Mouse (Mus musculus): ENCODE measurements around the gene Pofut1. TPM values are rescaled to one million over a fixed set of nuclear protein-coding genes. Genes with fewer than 3 reads are reported as not detected.

Gene Pofut1
- 8.8 and 9.2 TPM in 2 replicates for polyA plus RNA-seq (2015; fragmentation: Nextera tagmentation; extraction: Ambion mirVana)

DNA sequence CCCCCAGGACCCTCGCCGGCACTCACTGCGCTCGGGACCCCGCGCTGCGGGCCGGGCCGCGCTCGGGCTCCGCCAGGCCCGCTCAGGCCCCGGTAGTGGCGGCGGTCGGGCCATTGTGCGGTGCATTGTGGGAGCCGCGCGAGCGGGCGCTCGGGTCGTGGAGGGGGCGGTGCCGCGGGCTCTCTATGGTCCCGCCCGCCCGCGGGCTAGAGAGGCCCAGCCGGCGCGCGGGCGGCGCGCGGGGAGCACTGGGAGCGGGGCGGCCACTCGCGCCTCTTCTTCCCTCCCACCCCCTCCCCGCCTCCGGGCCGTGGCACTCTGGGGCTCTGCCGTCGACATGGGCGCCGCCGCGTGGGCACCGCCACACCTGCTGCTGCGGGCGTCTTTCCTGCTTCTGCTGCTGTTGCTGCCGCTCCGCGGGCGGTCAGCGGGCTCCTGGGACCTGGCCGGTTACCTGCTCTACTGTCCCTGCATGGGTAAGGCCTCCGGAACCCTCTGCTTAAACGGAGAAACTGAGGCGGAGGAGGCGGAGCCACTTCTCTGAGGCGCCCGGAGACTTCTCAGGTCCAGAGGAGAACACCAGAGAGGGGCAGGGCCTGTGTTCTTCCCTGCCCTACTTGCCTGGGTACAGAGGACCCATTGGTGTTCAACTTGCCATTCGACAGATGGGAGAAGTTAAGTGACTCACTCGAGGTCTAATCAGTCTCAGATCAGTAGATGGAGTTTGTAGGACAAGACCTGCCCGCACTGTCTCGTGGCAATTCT is at the start of gene Pofut1, which contains the start of gene Plagl2:
Pofut1 (plus strand) TSS at position 284 of the 765 bp plus-strand sequence.
Plagl2 (minus strand) TSS at position 177 of the 765 bp plus-strand sequence.
- WGBS: under 1% methylated on average over 48 of the region's 72 CpGs

DNA sequence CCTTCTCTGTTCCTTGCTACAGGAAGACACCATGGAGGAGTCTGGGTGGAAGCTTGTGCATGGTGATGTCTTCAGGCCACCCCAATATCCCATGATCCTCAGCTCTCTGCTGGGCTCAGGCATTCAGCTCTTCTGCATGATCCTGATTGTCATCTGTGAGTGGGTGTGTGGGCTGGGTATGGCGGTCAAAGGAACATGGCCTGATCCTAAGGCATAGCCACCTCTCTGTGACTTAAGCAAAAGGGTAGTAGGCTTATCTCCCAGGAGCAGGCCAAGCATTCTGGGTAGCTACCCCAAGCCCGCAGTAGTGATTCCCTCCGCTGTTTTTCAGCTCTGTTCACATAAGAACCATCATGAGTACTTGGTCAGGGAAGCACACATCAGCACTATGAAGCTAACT is 47.1 kb upstream of the Pofut1 start:
- Histone ChIP-seq H3K9ac (no peak overlapping the region), H3K4me2 (replicated peaks) (no peak overlapping the region), H3K27me3 (no peaks in the 10 kb centered on the region), H3K9me3 (no peaks in the 10 kb centered on the region), H3K4me3 (no peak overlapping the region), H3K4me1 (no peaks in the 10 kb centered on the region), H3K36me3 (peaks cover 85% of the 10 kb centered on the region), H3K27ac (no peak overlapping the region)
- 97% methylated on average over 3 of the region's 3 CpGs for WGBS
- no peak for ATAC-seq (ENCODE audit: low FRiP score, low read depth)

More for the DNA sequence above, at the start of gene Pofut1, which contains the start of gene Plagl2:
- Histone ChIP-seq H3K27ac (peak within 1 kb of the TSS; percentile 93), H3K9me3 (no peaks in the 10 kb centered on the region), H3K27me3 (no peaks in the 10 kb centered on the region), H3K4me3 (peak within 1 kb of the TSS; percentile 98), H3K4me2 (replicated peaks) (peak within 1 kb of the TSS; percentile 96), H3K4me1 (peaks cover 43% of the 10 kb centered on the region), H3K36me3 (peaks cover 35% of the 10 kb centered on the region), H3K9ac (peak within 1 kb of the TSS; percentile 98)
- ATAC-seq (ENCODE audit: low FRiP score, low read depth): peak; percentile 96

DNA sequence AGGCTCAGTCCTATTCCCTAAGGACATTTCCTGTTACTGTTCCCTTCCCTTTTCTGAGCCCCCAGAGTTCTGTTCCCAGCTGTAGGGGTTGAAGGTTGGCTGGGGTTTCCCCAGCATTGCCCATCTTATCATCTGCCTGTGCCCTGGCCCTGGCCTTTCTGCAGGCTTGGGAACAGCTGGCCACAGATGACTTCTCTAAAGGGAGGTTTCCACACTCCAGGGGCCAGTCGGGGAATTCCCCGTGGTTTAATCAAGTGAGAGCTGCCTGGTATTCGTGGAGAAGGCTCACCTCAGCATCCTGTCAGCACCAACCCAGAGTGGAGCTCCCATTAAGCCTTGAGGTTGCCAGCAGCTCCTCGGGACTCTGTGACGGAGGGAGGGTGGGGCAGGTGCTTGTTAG is 42.8 kb upstream of the Pofut1 start:
- 66% methylated on average over 5 of the region's 5 CpGs for WGBS
- Histone ChIP-seq H3K4me2 (replicated peaks) (no peak overlapping the region), H3K4me1 (no peaks in the 10 kb centered on the region), H3K36me3 (peaks cover 81% of the 10 kb centered on the region), H3K27ac (no peak overlapping the region), H3K9me3 (no peaks in the 10 kb centered on the region), H3K9ac (no peak overlapping the region), H3K27me3 (no peaks in the 10 kb centered on the region), H3K4me3 (no peak overlapping the region)
- ATAC-seq (ENCODE audit: low FRiP score, low read depth): no peak

DNA sequence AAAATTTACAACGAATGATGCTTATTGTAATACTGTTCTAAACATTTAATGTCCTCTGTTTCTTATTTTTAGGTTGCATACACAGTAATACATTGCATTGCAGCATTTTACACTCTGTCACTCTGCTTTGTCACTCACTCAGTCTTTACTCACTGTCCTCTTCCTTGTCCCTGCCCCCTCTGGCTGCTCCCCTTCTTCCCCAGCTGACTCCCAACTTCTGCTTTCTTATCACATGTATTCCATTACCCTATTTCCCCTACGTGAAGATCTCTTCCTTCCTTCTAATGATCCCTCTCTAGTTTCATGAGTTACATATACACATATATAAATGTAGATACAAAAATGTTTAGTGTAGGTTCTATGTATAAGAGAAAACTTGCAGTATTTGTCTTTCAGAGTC is 42.2 kb upstream of the Pofut1 start:
- 83% methylated on average over 2 of the region's 2 CpGs for WGBS
- ATAC-seq (ENCODE audit: low FRiP score, low read depth): no peak
- H3K4me2 ChIP-seq (replicated peaks): no peak overlapping the region

DNA sequence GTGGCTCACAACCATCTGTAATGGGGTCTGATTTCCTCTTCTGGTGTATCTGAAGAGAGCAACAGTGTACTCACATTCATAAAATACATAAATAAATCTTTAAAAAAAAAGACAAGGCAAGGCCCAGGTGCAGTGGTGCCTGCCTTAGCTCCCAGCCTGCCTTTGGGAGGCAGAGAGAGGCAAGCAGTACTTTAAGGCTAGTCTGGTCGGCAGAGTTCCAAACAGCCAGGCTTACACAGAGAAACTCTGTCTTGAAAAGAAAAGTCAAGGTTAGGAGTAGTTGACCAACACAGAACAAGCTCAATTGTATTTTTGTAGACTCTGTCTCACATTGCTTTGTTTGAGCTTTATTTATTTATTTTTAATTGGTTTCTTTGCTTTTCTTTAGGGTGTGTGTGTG is 38.6 kb upstream of the Pofut1 start:
- Histone ChIP-seq H3K4me2 (replicated peaks) (no peak overlapping the region), H3K27me3 (no peaks in the 10 kb centered on the region), H3K27ac (no peak overlapping the region), H3K4me1 (no peaks in the 10 kb centered on the region), H3K36me3 (peaks cover 88% of the 10 kb centered on the region), H3K9ac (no peak overlapping the region), H3K9me3 (no peaks in the 10 kb centered on the region), H3K4me3 (no peak overlapping the region)
- 84% methylated on average over 1 of the region's 1 CpGs for WGBS
- no peak for ATAC-seq (ENCODE audit: low FRiP score, low read depth)

More for the DNA sequence above, 42.2 kb upstream of the Pofut1 start:
- H3K4me3 ChIP-seq: no peak overlapping the region
- H3K4me1 ChIP-seq: no peaks in the 10 kb centered on the region
- H3K9me3 ChIP-seq: no peaks in the 10 kb centered on the region
- no peak overlapping the region for H3K27ac ChIP-seq
- H3K9ac ChIP-seq: no peak overlapping the region
- no peaks in the 10 kb centered on the region for H3K27me3 ChIP-seq
- H3K36me3 ChIP-seq: peaks cover 84% of the 10 kb centered on the region

DNA sequence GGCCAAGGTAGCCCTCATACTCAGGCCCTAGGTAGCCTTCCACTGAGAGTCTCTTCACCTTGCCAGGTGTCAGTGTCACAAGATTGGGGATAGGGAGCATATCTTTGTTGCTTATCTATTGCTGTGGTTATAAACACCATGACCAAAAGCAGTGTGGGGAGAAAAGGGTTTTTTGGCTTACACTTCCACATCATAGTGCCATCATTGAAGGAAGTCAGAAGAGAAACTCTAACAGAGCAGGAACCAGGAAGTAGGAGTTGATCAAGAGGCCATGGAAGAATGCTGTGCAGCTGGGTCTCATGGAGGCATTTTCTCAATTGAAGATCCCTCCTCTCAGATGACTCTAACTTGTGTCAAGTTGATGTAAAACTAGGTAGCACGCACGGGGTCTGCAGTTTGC is 33.2 kb upstream of the Pofut1 start:
- WGBS: 94% methylated on average over 2 of the region's 2 CpGs
- no peaks in the 10 kb centered on the region for H3K9me3 ChIP-seq
- H3K36me3 ChIP-seq: peaks cover 80% of the 10 kb centered on the region
- no peak overlapping the region for H3K4me3 ChIP-seq
- no peaks in the 10 kb centered on the region for H3K4me1 ChIP-seq
- H3K4me2 ChIP-seq (replicated peaks): no peak overlapping the region
- no peak overlapping the region for H3K27ac ChIP-seq
- no peak for ATAC-seq (ENCODE audit: low FRiP score, low read depth)
- H3K9ac ChIP-seq: no peak overlapping the region
- no peaks in the 10 kb centered on the region for H3K27me3 ChIP-seq

DNA sequence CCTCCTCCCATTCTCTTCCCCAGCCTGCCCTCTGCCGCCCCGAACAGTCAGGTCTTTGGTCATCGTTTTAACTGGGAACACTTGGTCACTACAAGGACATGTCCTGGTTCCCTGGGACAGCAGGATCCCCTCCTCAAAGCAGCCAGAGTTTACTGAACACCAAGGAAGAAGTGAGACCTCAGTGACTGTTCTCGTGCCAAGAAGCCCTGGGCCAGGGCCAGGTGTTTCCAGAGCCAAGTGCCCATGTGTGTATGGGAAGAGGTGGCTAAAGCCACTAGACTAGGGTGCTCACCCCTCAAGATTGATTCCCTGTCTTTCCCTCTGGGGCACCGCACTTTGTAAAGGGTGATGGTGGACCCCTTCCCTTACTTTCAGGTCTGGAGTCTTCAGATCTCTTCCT is 32.0 kb upstream of the Pofut1 start:
- H3K4me1 ChIP-seq: no peaks in the 10 kb centered on the region
- H3K4me2 ChIP-seq (replicated peaks): no peak overlapping the region
- WGBS: 92% methylated on average over 5 of the region's 5 CpGs
- H3K27me3 ChIP-seq: no peaks in the 10 kb centered on the region
- H3K27ac ChIP-seq: no peak overlapping the region
- H3K4me3 ChIP-seq: no peak overlapping the region
- no peak for ATAC-seq (ENCODE audit: low FRiP score, low read depth)
- no peak overlapping the region for H3K9ac ChIP-seq
- peaks cover 71% of the 10 kb centered on the region for H3K36me3 ChIP-seq
- no peaks in the 10 kb centered on the region for H3K9me3 ChIP-seq

DNA sequence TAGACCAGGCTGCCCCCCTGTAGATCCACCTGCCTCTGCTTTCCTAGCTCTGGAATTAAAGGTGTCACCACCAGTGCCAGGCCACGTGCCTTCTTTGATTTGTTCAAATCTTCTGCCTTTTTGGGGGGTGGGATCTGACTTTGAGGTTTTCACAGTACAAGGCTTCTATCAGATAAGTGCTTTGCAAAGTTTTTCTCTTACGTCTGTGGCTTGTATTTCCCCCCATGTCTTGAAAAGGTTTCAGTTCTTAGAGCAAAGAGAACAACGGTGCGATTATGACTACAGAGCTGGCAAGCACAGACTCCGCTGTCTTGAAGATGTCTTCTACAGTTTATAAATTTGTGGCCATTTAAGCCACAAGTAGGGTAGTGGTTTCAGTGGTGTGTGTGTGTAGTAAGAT is 29.9 kb upstream of the Pofut1 start:
- no peak overlapping the region for H3K9ac ChIP-seq
- no peaks in the 10 kb centered on the region for H3K27me3 ChIP-seq
- H3K9me3 ChIP-seq: no peaks in the 10 kb centered on the region
- H3K4me2 ChIP-seq (replicated peaks): no peak overlapping the region
- peaks cover 49% of the 10 kb centered on the region for H3K36me3 ChIP-seq
- no peak overlapping the region for H3K4me3 ChIP-seq
- no peaks in the 10 kb centered on the region for H3K4me1 ChIP-seq
- WGBS: 91% methylated on average over 5 of the region's 5 CpGs
- ATAC-seq (ENCODE audit: low FRiP score, low read depth): no peak
- H3K27ac ChIP-seq: no peak overlapping the region

DNA sequence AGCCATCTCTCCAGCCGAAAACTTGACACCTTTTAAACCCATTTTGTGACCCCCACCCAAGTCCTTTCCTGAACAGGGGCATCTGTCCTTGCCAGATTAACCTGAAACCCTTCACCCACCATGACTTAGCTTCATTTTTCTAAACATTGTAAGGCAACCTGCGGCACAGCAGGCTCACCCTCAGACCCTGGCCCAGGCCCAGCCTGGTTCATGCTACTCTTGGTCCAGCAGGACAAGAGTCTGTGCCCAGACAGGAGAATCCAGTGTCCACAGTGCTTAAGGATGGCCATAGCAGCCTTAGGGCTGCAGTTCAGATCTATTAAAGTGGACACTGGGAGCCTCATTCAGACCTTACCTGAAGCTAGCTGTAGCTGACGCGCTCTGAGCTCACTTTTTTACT is 28.0 kb upstream of the Pofut1 start:
- WGBS: 81% methylated on average over 4 of the region's 4 CpGs
- Histone ChIP-seq H3K27me3 (no peaks in the 10 kb centered on the region), H3K36me3 (peaks cover 30% of the 10 kb centered on the region), H3K4me3 (no peak overlapping the region), H3K4me2 (replicated peaks) (no peak overlapping the region), H3K27ac (no peak overlapping the region), H3K4me1 (no peaks in the 10 kb centered on the region), H3K9me3 (no peaks in the 10 kb centered on the region), H3K9ac (no peak overlapping the region)
- ATAC-seq (ENCODE audit: low FRiP score, low read depth): no peak

DNA sequence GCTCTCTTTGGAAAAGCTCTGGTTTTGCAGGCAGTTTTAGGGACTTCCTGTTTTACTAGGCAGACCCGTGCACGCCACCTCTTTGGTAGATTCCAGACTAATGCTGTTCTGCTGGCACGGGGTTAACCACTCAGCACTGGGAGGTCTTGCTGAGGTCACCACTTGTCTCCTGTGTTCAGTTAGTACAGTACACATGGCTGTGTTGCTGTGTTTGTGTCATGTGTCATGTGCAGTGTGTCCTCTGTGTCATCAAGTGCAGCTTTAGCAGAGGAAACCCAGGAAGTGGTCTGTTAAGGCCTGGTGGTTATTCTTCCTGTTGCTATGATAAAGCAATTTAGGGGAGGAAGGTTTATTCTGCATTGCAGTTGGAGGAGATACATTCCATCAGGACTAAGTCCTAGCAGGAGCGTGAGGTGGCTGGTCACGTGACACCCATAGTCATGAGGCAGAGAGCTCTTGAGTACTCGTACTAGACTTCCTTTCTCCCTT is 26.5 kb upstream of the Pofut1 start:
- Histone ChIP-seq H3K27ac (no peak overlapping the region), H3K4me2 (replicated peaks) (no peak overlapping the region), H3K4me1 (no peaks in the 10 kb centered on the region), H3K27me3 (no peaks in the 10 kb centered on the region), H3K4me3 (no peak overlapping the region), H3K36me3 (peaks cover 16% of the 10 kb centered on the region), H3K9me3 (no peaks in the 10 kb centered on the region), H3K9ac (no peak overlapping the region)
- 62% methylated on average over 6 of the region's 6 CpGs for WGBS
- ATAC-seq (ENCODE audit: low FRiP score, low read depth): 0 out of 2 replicates have a peak, but pooled peaks have one; percentile 44

DNA sequence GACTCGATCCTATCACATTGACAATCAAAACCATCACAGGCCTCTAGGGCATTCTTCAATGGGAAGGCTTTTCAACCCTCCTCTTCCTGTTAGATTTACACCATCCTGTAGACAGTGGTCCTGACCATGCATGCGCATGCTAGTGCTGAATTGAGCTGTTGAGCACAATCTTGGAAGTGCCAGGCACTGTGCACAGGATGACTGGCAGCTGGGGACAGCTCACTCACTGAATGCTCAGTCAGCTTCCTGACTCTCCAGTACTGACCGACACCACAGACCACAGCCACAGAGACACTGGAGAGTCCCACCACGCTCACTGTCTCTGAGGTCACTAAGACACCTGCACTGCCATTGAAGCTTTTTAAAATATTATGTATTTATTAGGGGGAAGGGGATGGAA is 25.9 kb upstream of the Pofut1 start:
- peaks cover 12% of the 10 kb centered on the region for H3K36me3 ChIP-seq
- H3K9me3 ChIP-seq: no peaks in the 10 kb centered on the region
- WGBS: 80% methylated on average over 4 of the region's 4 CpGs
- no peak overlapping the region for H3K4me3 ChIP-seq
- H3K27ac ChIP-seq: no peak overlapping the region
- no peaks in the 10 kb centered on the region for H3K27me3 ChIP-seq
- no peaks in the 10 kb centered on the region for H3K4me1 ChIP-seq
- H3K9ac ChIP-seq: no peak overlapping the region
- no peak for ATAC-seq (ENCODE audit: low FRiP score, low read depth)
- no peak overlapping the region for H3K4me2 ChIP-seq (replicated peaks)

DNA sequence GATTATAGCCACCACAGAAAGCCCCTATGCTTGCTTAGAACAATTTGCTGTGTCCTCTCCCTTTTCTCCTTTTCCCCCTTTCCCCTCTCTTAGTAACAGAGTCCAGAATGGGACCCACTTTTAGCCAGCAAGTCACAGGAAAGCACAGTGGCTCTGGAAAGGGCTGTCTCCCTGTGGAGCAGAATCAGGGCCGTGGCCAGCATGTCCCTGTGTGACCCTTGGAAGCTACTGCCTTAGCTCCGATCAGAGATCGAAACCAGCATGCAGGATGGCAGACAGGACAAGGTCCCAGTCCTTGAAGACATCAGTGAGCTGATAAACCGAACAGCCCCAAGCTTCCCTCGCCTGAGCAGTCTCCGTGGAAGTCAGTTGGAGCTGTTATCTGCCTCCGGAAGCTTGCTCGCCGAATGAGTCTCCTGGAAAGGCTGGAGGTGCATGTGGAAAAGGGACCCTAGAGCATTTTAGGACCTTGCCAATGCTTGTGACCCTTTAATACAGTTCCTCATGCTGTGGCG is 23.4 kb upstream of the Pofut1 start:
- H3K9ac ChIP-seq: no peak overlapping the region
- H3K4me3 ChIP-seq: no peak overlapping the region
- ATAC-seq (ENCODE audit: low FRiP score, low read depth): no peak
- peaks cover 14% of the 10 kb centered on the region for H3K36me3 ChIP-seq
- H3K27me3 ChIP-seq: no peaks in the 10 kb centered on the region
- no peaks in the 10 kb centered on the region for H3K4me1 ChIP-seq
- 86% methylated on average over 10 of the region's 10 CpGs for WGBS
- no peak overlapping the region for H3K27ac ChIP-seq
- H3K4me2 ChIP-seq (replicated peaks): no peak overlapping the region
- H3K9me3 ChIP-seq: no peaks in the 10 kb centered on the region

All from limb, embryonic 13.5 days (tissue).